Mouse (Mus musculus): ENCODE data around the gene Map3k21. TPM values are rescaled to one million over a fixed set of nuclear protein-coding genes. Genes with fewer than 3 reads are reported as not detected.
A peak's percentile ranks its signal among the peaks of the same experiment; 100 is the strongest.

The Map3k21 gene
- polyA plus RNA-seq, 1 experiment from 2014 or later = 0.99 TPM

DNA sequence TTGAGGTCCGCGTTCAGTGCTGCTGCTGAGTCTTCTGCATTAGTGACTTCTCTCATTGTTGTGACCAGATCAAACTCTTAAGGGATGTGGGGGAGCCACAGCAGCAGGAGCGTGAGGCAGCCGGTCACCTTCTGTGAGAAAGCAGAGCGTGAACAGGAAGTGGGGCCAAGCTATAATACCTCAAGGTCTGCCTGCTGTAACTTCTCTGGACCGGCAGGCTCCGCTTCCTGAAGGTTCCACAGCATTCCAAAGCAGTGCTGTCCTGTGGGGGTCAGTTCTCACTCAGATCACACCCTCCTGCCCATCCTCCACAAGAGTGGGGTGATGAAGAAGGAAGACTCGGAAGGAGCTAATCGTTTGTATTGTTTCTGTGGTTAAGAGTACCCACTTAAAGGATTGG is 10.5 kb downstream of the Map3k21 start:
- Histone ChIP-seq H3K27ac (no peak overlapping the region), H3K4me2 (replicated peaks) (no peak overlapping the region), H3K9me3 (ENCODE audit: control insufficient read depth, low read length) (no peaks in the 10 kb centered on the region), H3K36me3 (replicated peaks; ENCODE audit: control insufficient read depth, insufficient read depth) (no peaks in the 10 kb centered on the region), H3K9ac (no peak overlapping the region), H3K4me3 (replicated peaks; ENCODE audit: low read length) (no peak overlapping the region), H3K4me1 (replicated peaks; ENCODE audit: control insufficient read depth, insufficient read depth, low read length) (no peaks in the 10 kb centered on the region), H3K27me3 (ENCODE audit: control insufficient read depth, insufficient read depth, low read length) (no peaks in the 10 kb centered on the region)
- ATAC-seq (ENCODE audit: low FRiP score) (no peak), DNase-seq (ENCODE audit: low spot score) (no peak)
- 71% methylated on average over 9 of the region's 9 CpGs for WGBS

DNA sequence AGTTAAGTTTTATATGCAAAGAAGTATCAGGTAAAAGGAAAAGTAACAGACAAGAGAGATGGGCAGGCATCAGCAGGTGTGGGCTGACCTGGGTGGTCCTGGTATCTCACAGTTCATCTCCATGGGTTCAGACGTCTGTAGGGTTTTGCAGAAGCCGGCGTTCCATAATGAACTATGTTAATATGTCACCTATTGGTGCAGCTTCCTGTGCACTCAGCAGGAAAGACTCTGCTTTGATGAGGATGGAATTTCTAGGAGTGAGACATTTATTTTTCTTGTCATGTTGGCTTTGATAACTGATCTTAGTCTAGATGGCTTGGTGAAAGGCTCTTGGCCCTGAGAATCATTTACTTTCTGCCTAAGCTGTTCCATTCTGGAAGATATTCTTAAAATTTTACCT is 12.1 kb downstream of the Map3k21 start:
- H3K9ac ChIP-seq = no peak overlapping the region
- 50% methylated on average over 3 of the region's 3 CpGs for WGBS
- H3K4me1 ChIP-seq (replicated peaks; ENCODE audit: control insufficient read depth, insufficient read depth, low read length) = no peaks in the 10 kb centered on the region
- H3K36me3 ChIP-seq (replicated peaks; ENCODE audit: control insufficient read depth, insufficient read depth) = no peaks in the 10 kb centered on the region
- ATAC-seq (ENCODE audit: low FRiP score) (no peak), DNase-seq (ENCODE audit: low spot score) (no peak)
- H3K4me3 ChIP-seq (replicated peaks; ENCODE audit: low read length) = no peak overlapping the region
- H3K27ac ChIP-seq = no peak overlapping the region
- no peaks in the 10 kb centered on the region for H3K27me3 ChIP-seq (ENCODE audit: control insufficient read depth, insufficient read depth, low read length)
- H3K9me3 ChIP-seq (ENCODE audit: control insufficient read depth, low read length) = no peaks in the 10 kb centered on the region
- no peak overlapping the region for H3K4me2 ChIP-seq (replicated peaks)

DNA sequence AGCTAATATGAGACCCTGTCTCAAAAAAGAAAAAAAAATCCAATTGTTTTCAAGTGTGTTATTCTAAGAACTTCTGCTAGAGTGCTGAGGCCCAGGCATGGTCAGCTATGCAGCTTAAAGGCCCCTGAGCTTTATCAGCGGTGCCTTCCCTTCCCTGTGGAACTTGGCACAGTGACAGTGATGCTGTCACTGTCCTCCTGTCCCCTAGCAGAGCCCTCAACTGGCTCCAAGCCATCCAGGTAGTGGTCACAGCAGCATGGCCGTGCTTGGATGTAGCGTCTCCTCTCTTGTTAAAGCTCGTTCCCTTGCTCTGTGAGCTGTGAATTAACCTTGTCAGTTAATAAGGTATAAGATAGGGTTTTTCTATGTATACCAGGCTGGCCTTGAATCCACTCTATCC is 16.4 kb downstream of the Map3k21 start:
- no peak overlapping the region for H3K4me3 ChIP-seq (replicated peaks; ENCODE audit: low read length)
- H3K9ac ChIP-seq = no peak overlapping the region
- H3K27me3 ChIP-seq (ENCODE audit: control insufficient read depth, insufficient read depth, low read length) = no peaks in the 10 kb centered on the region
- ATAC-seq (ENCODE audit: low FRiP score) (no peak), DNase-seq (ENCODE audit: low spot score) (no peak)
- WGBS = 88% methylated on average over 4 of the region's 4 CpGs
- no peaks in the 10 kb centered on the region for H3K36me3 ChIP-seq (replicated peaks; ENCODE audit: control insufficient read depth, insufficient read depth)
- H3K27ac ChIP-seq = no peak overlapping the region
- H3K9me3 ChIP-seq (ENCODE audit: control insufficient read depth, low read length) = no peaks in the 10 kb centered on the region
- H3K4me2 ChIP-seq (replicated peaks) = no peak overlapping the region
- no peaks in the 10 kb centered on the region for H3K4me1 ChIP-seq (replicated peaks; ENCODE audit: control insufficient read depth, insufficient read depth, low read length)

- Histone ChIP-seq H3K27ac (no peak overlapping the region), H3K4me3 (replicated peaks; ENCODE audit: low read length) (no peak overlapping the region), H3K9me3 (ENCODE audit: control insufficient read depth, low read length) (no peaks in the 10 kb centered on the region), H3K4me2 (replicated peaks) (no peak overlapping the region), H3K27me3 (ENCODE audit: control insufficient read depth, insufficient read depth, low read length) (no peaks in the 10 kb centered on the region), H3K4me1 (replicated peaks; ENCODE audit: control insufficient read depth, insufficient read depth, low read length) (no peaks in the 10 kb centered on the region), H3K36me3 (replicated peaks; ENCODE audit: control insufficient read depth, insufficient read depth) (no peaks in the 10 kb centered on the region), H3K9ac (no peak overlapping the region)
- WGBS = 88% methylated on average over 11 of the region's 11 CpGs
- ATAC-seq (ENCODE audit: low FRiP score) (no peak), DNase-seq (ENCODE audit: low spot score) (no peak)
Measured at GRCm38 (mm10) chr8:125930276-125931046, 20.2 kb downstream of the Map3k21 start.

DNA sequence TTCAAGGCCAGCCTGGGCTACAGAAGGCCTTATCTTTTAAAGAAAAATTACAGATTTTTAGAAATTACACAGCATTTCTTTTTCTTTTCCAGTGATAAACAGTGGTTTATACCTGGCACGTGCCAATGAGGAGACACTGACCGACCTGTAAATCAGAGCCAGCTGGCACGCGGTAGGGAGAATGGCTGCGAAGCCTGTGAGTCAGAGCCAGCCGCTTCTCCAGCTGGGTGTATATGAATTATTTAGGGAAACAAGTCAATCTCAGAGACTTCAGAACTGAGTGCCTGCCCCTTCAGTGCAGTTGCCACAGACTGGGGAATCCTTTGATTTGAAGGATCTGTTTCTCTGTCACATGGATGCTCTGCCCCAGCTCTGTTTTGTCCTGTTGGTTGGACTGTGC is 21.6 kb downstream of the Map3k21 start:
- ATAC-seq (ENCODE audit: low FRiP score) (no peak), DNase-seq (ENCODE audit: low spot score) (no peak)
- Histone ChIP-seq H3K27ac (no peak overlapping the region), H3K27me3 (ENCODE audit: control insufficient read depth, insufficient read depth, low read length) (no peaks in the 10 kb centered on the region), H3K9me3 (ENCODE audit: control insufficient read depth, low read length) (no peaks in the 10 kb centered on the region), H3K4me2 (replicated peaks) (no peak overlapping the region), H3K4me1 (replicated peaks; ENCODE audit: control insufficient read depth, insufficient read depth, low read length) (no peaks in the 10 kb centered on the region), H3K4me3 (replicated peaks; ENCODE audit: low read length) (no peak overlapping the region), H3K36me3 (replicated peaks; ENCODE audit: control insufficient read depth, insufficient read depth) (no peaks in the 10 kb centered on the region), H3K9ac (no peak overlapping the region)
- WGBS = 90% methylated on average over 6 of the region's 6 CpGs

- no peak overlapping the region for H3K9ac ChIP-seq
- no peaks in the 10 kb centered on the region for H3K27me3 ChIP-seq (ENCODE audit: control insufficient read depth, insufficient read depth, low read length)
- no peaks in the 10 kb centered on the region for H3K9me3 ChIP-seq (ENCODE audit: control insufficient read depth, low read length)
- no peak for ATAC-seq (ENCODE audit: low FRiP score)
- no peak overlapping the region for H3K4me2 ChIP-seq (replicated peaks)
- H3K4me3 ChIP-seq (replicated peaks; ENCODE audit: low read length) = no peak overlapping the region
- no peaks in the 10 kb centered on the region for H3K4me1 ChIP-seq (replicated peaks; ENCODE audit: control insufficient read depth, insufficient read depth, low read length)
- H3K27ac ChIP-seq = no peak overlapping the region
- no peaks in the 10 kb centered on the region for H3K36me3 ChIP-seq (replicated peaks; ENCODE audit: control insufficient read depth, insufficient read depth)
- DNase-seq (ENCODE audit: low spot score) = peak; percentile 74
- WGBS = 52% methylated on average over 9 of the region's 9 CpGs
Measured at GRCm38 (mm10) chr8:125935649-125936048, 25.4 kb downstream of the Map3k21 start.

- WGBS = 91% methylated on average over 4 of the region's 4 CpGs
- no peak for DNase-seq (ENCODE audit: low spot score)
Measured at GRCm38 (mm10) chr8:125944511-125944910, 34.3 kb downstream of the Map3k21 start.

DNA sequence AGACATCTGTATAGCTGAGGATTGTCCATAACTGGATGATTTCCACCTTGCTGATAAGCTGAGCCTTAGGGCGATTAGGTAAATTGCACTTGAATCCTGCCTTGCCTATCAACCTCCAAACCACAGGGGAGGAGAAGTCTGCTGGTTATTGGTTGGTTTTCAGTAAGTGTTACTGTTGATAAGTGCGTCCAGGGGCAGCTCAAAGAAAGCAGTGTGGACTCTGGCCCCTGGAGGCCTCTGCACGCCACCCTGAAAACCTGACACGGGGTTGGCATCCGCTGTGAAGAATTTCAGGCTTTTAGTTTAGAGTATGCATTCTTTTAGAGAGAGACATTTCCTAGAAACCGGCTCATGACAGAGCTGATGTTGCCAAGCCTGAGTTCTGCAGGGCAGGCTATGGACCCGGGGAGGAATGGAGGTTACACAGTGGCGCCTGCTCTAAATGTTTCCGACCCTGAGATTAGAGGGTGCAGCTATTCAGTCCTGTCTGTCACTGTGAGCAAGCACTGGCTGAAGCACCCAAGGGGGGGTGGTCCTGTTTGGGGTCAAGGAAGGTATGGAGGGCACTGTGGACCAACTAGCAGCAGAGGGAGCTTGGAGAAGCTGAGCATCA is 38.6 kb downstream of the Map3k21 start:
- Histone ChIP-seq H3K4me1 (replicated peaks; ENCODE audit: control insufficient read depth, insufficient read depth, low read length) (no peaks in the 10 kb centered on the region), H3K27ac (no peak overlapping the region), H3K9me3 (ENCODE audit: control insufficient read depth, low read length) (no peaks in the 10 kb centered on the region), H3K36me3 (replicated peaks; ENCODE audit: control insufficient read depth, insufficient read depth) (no peaks in the 10 kb centered on the region), H3K4me2 (replicated peaks) (no peak overlapping the region), H3K9ac (no peak overlapping the region), H3K4me3 (replicated peaks; ENCODE audit: low read length) (no peak overlapping the region), H3K27me3 (ENCODE audit: control insufficient read depth, insufficient read depth, low read length) (no peaks in the 10 kb centered on the region)
- ATAC-seq (ENCODE audit: low FRiP score) (no peak), DNase-seq (ENCODE audit: low spot score) (no peak)
- 85% methylated on average over 9 of the region's 9 CpGs for WGBS

More at GRCm38 (mm10) chr8:125944511-125944910, 34.3 kb downstream of the Map3k21 start:
- Histone ChIP-seq H3K9ac (no peak overlapping the region), H3K27me3 (ENCODE audit: control insufficient read depth, insufficient read depth, low read length) (no peaks in the 10 kb centered on the region), H3K4me2 (replicated peaks) (no peak overlapping the region), H3K36me3 (replicated peaks; ENCODE audit: control insufficient read depth, insufficient read depth) (no peaks in the 10 kb centered on the region), H3K9me3 (ENCODE audit: control insufficient read depth, low read length) (no peaks in the 10 kb centered on the region), H3K4me1 (replicated peaks; ENCODE audit: control insufficient read depth, insufficient read depth, low read length) (no peaks in the 10 kb centered on the region), H3K4me3 (replicated peaks; ENCODE audit: low read length) (no peak overlapping the region), H3K27ac (no peak overlapping the region)
- no peak for ATAC-seq (ENCODE audit: low FRiP score)

DNA sequence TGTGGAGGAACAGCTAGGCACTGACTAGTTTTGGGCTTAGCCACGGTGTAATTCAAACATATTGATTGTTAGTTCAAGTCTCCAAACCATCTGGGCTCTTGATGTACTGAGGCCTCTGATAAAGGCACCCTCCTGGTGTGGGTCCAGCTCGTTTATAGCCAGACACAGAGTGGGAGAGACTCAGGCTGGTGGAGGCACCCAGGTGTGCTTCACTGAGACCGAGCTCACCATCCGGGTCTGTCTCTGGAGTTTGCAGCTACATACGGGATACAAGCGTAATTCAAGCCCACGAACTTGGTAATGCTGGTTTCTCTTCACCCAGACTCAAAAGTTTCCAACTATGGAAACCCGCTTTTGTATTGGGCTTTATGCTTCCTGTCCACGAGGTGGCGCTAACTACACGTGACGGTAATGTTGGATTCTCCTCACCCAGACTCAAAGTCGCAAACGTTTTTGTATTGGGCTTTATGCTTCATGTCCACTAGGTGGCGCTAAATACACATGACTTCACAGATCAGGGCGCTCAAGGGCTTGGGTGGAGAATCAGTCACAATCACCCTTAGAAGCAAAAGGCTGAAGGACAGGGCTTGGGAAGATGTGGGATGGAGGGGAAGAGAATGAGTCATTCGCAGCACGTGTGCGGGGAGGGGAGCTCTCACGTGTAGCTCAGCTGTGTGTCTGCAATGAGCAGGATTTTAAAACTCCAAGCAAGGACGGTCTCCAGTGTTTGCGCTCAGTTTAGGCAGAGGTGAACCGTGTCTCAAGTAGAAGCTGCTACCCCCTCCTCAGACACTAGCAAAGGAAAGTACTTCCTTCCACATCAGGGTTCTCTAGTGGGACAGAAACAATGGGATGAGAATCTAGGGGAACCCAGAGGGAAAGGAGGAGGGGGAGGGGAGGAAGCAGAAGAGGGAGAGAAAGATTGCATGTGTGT is 40.0 kb downstream of the Map3k21 start:
- H3K4me3 ChIP-seq (replicated peaks; ENCODE audit: low read length) = no peak overlapping the region
- no peak overlapping the region for H3K4me2 ChIP-seq (replicated peaks)
- H3K9me3 ChIP-seq (ENCODE audit: control insufficient read depth, low read length) = no peaks in the 10 kb centered on the region
- no peaks in the 10 kb centered on the region for H3K4me1 ChIP-seq (replicated peaks; ENCODE audit: control insufficient read depth, insufficient read depth, low read length)
- ATAC-seq (ENCODE audit: low FRiP score) = peak; percentile 85; the same call in 1 of the 2 replicates
- H3K9ac ChIP-seq = no peak overlapping the region
- no peaks in the 10 kb centered on the region for H3K27me3 ChIP-seq (ENCODE audit: control insufficient read depth, insufficient read depth, low read length)
- no peak overlapping the region for H3K27ac ChIP-seq
- H3K36me3 ChIP-seq (replicated peaks; ENCODE audit: control insufficient read depth, insufficient read depth) = no peaks in the 10 kb centered on the region
- peak; percentile 99 for DNase-seq (ENCODE audit: low spot score)
- WGBS = 26% methylated on average over 23 of the region's 23 CpGs
